Mouse (Mus musculus): ENCODE data around the gene Nbl1. TPM values are rescaled to one million over a fixed set of nuclear protein-coding genes. Genes with fewer than 3 reads are reported as not detected.
A peak's percentile ranks its signal among the peaks of the same experiment; 100 is the strongest.

Gene Nbl1
- total RNA-seq, 2 experiments from 2014 or later, result 62.4 to 84.3 TPM

GRCm38 (mm10) chr4:139093196-139093530, 370 bp upstream of the Nbl1 start:
- Histone ChIP-seq H3K27ac (0 out of 2 replicates have a peak overlapping the region, but pooled peaks have one; percentile 16), H3K4me3 (peak overlapping the region; percentile 57; the same call in 1 of the 2 replicates)
- no peak for TF ChIP-seq CTCF (IDR thresholded peaks at IDR 0.05)
- DNase-seq (ENCODE audit: extremely low spot score in 1 of 2, low spot score in 2 of 2), result no peak
- intact Hi-C loops (cut with DNase I), result loop anchor here (2.0 kb wide), 1 partner anchor 38 kb away; the partner anchor contains the start of gene Minos1

GRCm38 (mm10) chr4:139091478-139092355, 1.1 kb downstream of the Nbl1 start:
- peak overlapping the region; percentile 57 for H3K4me3 ChIP-seq
- intact Hi-C loops (cut with DNase I), result loop anchor here (2.0 kb wide), 1 partner anchor 39 kb away; the partner anchor contains the start of gene Minos1
- TF ChIP-seq CTCF (IDR thresholded peaks at IDR 0.05), result no peak
- DNase-seq (ENCODE audit: extremely low spot score in 1 of 2, low spot score in 2 of 2), result no peak
- peak overlapping the region; percentile 44 for H3K27ac ChIP-seq

- intact Hi-C loops (cut with DNase I), result no loop called here
- H3K27ac ChIP-seq, result peak overlapping the region; percentile 44; the same call in 1 of the 2 replicates
- no peak overlapping the region for H3K4me3 ChIP-seq
- DNase-seq (ENCODE audit: extremely low spot score in 1 of 2, low spot score in 2 of 2), result no peak
- no peak for TF ChIP-seq CTCF (IDR thresholded peaks at IDR 0.05)
Measured at GRCm38 (mm10) chr4:139091066-139091465, 1.7 kb downstream of the Nbl1 start.

GRCm38 (mm10) chr4:139090303-139090940, 2.4 kb downstream of the Nbl1 start:
- no peak for DNase-seq (ENCODE audit: extremely low spot score in 1 of 2, low spot score in 2 of 2)
- no peak overlapping the region for H3K4me3 ChIP-seq
- no peak overlapping the region for H3K27ac ChIP-seq
- no peak for TF ChIP-seq CTCF (IDR thresholded peaks at IDR 0.05)
- intact Hi-C loops (cut with DNase I), result no loop called here

GRCm38 (mm10) chr4:139088982-139089671, 3.7 kb downstream of the Nbl1 start:
- no peak for DNase-seq (ENCODE audit: extremely low spot score in 1 of 2, low spot score in 2 of 2)
- no peak for TF ChIP-seq CTCF (IDR thresholded peaks at IDR 0.05)
- intact Hi-C loops (cut with DNase I), result loop anchor here (5.0 kb wide), 1 partner anchor 103 kb away; the partner anchor contains the start of gene Capzb
- Histone ChIP-seq H3K27ac (no peak overlapping the region), H3K4me3 (no peak overlapping the region)

- TF ChIP-seq CTCF (IDR thresholded peaks at IDR 0.05), result no peak
- intact Hi-C loops (cut with DNase I), result loop anchor here (1.0 to 5.0 kb wide), 4 partner anchors 105 to 250 kb away; partner anchors contain the start of gene Capzb
- no peak overlapping the region for H3K4me3 ChIP-seq
- H3K27ac ChIP-seq, result no peak overlapping the region
- DNase-seq (ENCODE audit: extremely low spot score in 1 of 2, low spot score in 2 of 2), result no peak
Measured at GRCm38 (mm10) chr4:139086984-139087383, 5.8 kb downstream of the Nbl1 start.

- peak; percentile 81 to 89 for DNase-seq (ENCODE audit: extremely low spot score in 1 of 2, low spot score in 2 of 2)
- no peak overlapping the region for H3K27ac ChIP-seq
- TF ChIP-seq CTCF (IDR thresholded peaks at IDR 0.05), result peak; percentile 97
- intact Hi-C loops (cut with DNase I), result loop anchor here (1.0 to 5.0 kb wide), 4 partner anchors 106 to 251 kb away; partner anchors contain the start of gene Capzb
- no peak overlapping the region for H3K4me3 ChIP-seq
Measured at GRCm38 (mm10) chr4:139086037-139086436, 6.8 kb downstream of the Nbl1 start.

- H3K27ac ChIP-seq, result no peak overlapping the region
- no peak overlapping the region for H3K4me3 ChIP-seq
- intact Hi-C loops (cut with DNase I), result loop anchor here (5.0 kb wide), 1 partner anchor 107 kb away; the partner anchor contains the start of gene Capzb
- no peak for DNase-seq (ENCODE audit: extremely low spot score in 1 of 2, low spot score in 2 of 2)
- TF ChIP-seq CTCF (IDR thresholded peaks at IDR 0.05), result no peak
Measured at GRCm38 (mm10) chr4:139085337-139085736, 7.5 kb downstream of the Nbl1 start.

- no peak overlapping the region for H3K4me3 ChIP-seq
- intact Hi-C loops (cut with DNase I), result no loop called here
- no peak for TF ChIP-seq CTCF (IDR thresholded peaks at IDR 0.05)
- H3K27ac ChIP-seq, result no peak overlapping the region
- DNase-seq (ENCODE audit: extremely low spot score in 1 of 2, low spot score in 2 of 2), result no peak
Measured at GRCm38 (mm10) chr4:139082790-139083564, 9.8 kb downstream of the Nbl1 start.

GRCm38 (mm10) chr4:139081270-139081931, 11.4 kb downstream of the Nbl1 start:
- peak in 1 of 2 experiments; percentile 47 for DNase-seq (ENCODE audit: extremely low spot score in 1 of 2, low spot score in 2 of 2)
- H3K27ac ChIP-seq, result peak overlapping the region; percentile 36; the same call in 1 of the 2 replicates
- no peak for TF ChIP-seq CTCF (IDR thresholded peaks at IDR 0.05)
- no peak overlapping the region for H3K4me3 ChIP-seq
- intact Hi-C loops (cut with DNase I), result no loop called here
